Mouse (Mus musculus): ENCODE measurements at regions not wholly inside any gene's neighbourhood (a gene's known extent, or its start where the extent isn't known, plus 50 kb on each side); places are given as distances from the start of the nearest gene placed in this dataset.

DNA sequence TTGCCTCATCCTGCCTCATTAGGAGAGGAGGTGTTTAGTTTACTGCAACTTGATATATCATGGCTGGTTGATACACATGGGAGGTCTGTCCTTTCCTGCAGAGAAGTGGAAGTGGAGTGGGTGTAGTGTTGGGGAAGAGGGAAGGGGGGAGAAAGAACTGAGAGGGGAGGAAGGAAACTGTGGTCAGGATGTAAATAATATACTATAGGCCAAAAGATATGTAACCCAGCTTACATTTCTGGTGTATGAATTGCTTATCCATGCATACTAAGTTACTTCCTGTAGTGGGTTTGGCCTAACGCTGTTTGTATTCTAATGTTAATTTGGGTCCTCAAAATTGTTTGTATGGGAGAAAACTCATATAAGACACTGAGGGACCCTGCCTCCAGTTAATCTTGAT lies 289.6 kb downstream of the Cetn3 start:
- no peak for ATAC-seq
- Histone ChIP-seq H3K27ac (ENCODE audit: low read depth, low read length) (no peak overlapping the region), H3K4me1 (ENCODE audit: insufficient read depth) (no peaks in the 10 kb centered on the region), H3K9me3 (ENCODE audit: low read length) (no peaks in the 10 kb centered on the region), H3K4me3 (ENCODE audit: low read depth, low read length) (no peak overlapping the region), H3K27me3 (ENCODE audit: insufficient read depth, low read length) (no peaks in the 10 kb centered on the region), H3K4me2 (ENCODE audit: low read depth) (no peak overlapping the region), H3K36me3 (ENCODE audit: insufficient read depth) (no peaks in the 10 kb centered on the region), H3K9ac (no peak overlapping the region)
- 86% methylated on average over 1 of the region's 1 CpGs for WGBS
- no peak for TF ChIP-seq CTCF (IDR thresholded peaks at IDR 0.05; ENCODE audit: low read depth)
- DNase-seq = no peak

DNA sequence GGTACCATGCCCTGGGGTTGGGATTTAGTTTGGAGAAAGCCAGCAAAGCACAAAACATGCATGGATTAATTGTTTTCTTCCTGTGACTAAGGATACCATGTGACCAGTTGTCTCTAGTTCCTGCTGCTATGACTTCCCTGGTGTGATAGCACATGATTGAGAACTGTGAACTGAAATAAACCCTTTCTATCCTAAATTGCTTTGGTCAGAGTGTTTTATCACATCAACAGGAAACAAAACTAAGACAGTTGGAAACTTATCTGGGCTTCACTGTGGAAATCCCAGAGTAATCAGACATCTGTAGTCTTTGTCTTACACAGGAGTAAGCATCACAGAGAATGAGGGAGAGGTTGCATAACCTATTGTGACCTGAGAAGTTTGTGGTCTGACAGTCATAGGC lies 290.5 kb downstream of the Cetn3 start:
- Histone ChIP-seq H3K36me3 (ENCODE audit: insufficient read depth) (no peaks in the 10 kb centered on the region), H3K9ac (no peak overlapping the region), H3K4me2 (ENCODE audit: low read depth) (no peak overlapping the region), H3K9me3 (ENCODE audit: low read length) (no peaks in the 10 kb centered on the region), H3K4me1 (ENCODE audit: insufficient read depth) (no peaks in the 10 kb centered on the region), H3K27me3 (ENCODE audit: insufficient read depth, low read length) (no peaks in the 10 kb centered on the region), H3K27ac (ENCODE audit: low read depth, low read length) (no peak overlapping the region), H3K4me3 (ENCODE audit: low read depth, low read length) (no peak overlapping the region)
- no peak for ATAC-seq
- no peak for TF ChIP-seq CTCF (IDR thresholded peaks at IDR 0.05; ENCODE audit: low read depth)
- no peak for DNase-seq

DNA sequence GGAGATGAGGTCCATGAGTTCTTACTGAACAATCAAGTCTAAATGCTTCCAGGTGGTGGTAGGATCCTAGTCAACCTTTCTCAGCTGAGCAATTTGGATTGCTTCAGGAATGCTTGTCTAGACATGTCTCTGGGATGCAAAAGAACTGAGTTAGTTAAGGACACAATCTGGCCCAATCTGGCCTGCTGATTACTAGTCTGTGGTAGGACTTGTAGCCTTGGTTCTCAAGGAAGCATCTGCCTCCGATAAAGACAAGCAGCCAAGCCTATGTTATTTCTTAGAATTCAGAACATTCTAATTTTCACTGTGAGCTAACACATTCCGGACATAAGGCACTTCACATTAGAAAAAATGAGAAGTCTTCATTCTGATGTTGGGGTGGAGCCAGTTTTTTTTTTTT lies 298.5 kb downstream of the Cetn3 start:
- no peak for TF ChIP-seq CTCF (IDR thresholded peaks at IDR 0.05; ENCODE audit: low read depth)
- no peaks in the 10 kb centered on the region for H3K36me3 ChIP-seq (ENCODE audit: insufficient read depth)
- peak; percentile 38 for DNase-seq
- H3K9ac ChIP-seq = no peak overlapping the region
- H3K27me3 ChIP-seq (ENCODE audit: insufficient read depth, low read length) = no peaks in the 10 kb centered on the region
- WGBS = 74% methylated on average over 2 of the region's 2 CpGs
- no peak overlapping the region for H3K4me2 ChIP-seq (ENCODE audit: low read depth)
- H3K27ac ChIP-seq (ENCODE audit: low read depth, low read length) = no peak overlapping the region
- H3K4me3 ChIP-seq (ENCODE audit: low read depth, low read length) = no peak overlapping the region
- no peaks in the 10 kb centered on the region for H3K9me3 ChIP-seq (ENCODE audit: low read length)
- ATAC-seq = peak; percentile 69
- H3K4me1 ChIP-seq (ENCODE audit: insufficient read depth) = no peaks in the 10 kb centered on the region

DNA sequence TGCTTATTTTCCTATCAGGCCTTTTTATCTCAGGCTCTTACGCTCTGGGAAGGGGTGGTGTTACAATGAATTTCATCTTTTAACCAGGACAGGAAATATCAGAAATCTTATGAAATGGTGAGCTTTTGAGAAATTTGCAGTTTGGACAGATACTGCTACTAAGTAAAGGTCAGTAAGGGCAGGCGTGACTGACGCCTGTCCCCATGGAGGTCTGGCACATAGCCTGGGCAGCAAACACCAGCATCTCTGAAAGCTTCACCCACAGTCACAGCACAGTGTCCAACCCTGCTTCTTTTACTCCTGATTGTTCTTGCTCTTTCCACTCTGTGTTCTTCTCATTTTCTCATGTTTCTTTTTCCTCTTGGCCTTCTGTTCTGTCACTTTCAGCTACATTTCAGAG lies 304.8 kb downstream of the Cetn3 start:
- no peak for TF ChIP-seq CTCF (IDR thresholded peaks at IDR 0.05; ENCODE audit: low read depth)
- ATAC-seq = no peak
- WGBS = 76% methylated on average over 3 of the region's 3 CpGs
- no peaks in the 10 kb centered on the region for H3K4me1 ChIP-seq (ENCODE audit: insufficient read depth)
- H3K27me3 ChIP-seq (ENCODE audit: insufficient read depth, low read length) = no peaks in the 10 kb centered on the region
- no peaks in the 10 kb centered on the region for H3K36me3 ChIP-seq (ENCODE audit: insufficient read depth)
- no peak overlapping the region for H3K9ac ChIP-seq
- no peak overlapping the region for H3K27ac ChIP-seq (ENCODE audit: low read depth, low read length)
- no peak for DNase-seq
- no peak overlapping the region for H3K4me2 ChIP-seq (ENCODE audit: low read depth)
- no peak overlapping the region for H3K4me3 ChIP-seq (ENCODE audit: low read depth, low read length)
- H3K9me3 ChIP-seq (ENCODE audit: low read length) = no peaks in the 10 kb centered on the region

DNA sequence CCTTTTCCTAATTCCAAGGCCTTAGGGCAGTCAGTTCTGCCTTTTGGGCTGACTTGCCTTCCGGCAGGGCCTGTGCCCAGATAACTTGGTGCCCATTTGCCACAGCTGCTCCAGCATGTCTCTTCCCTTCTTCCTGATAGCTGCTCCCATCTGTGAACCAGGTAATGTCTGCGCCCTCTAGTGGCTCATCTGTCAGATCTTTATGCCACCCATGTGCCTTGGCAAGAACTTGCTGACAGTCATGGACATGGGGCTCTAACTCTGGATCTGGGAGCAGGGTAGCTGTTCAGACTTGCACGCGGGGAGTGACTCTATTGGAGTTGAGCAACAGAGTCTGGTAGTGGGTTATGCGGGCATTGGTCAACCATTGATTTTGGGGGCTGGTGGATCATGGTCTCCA lies 309.3 kb downstream of the Cetn3 start:
- Histone ChIP-seq H3K4me2 (ENCODE audit: low read depth) (no peak overlapping the region), H3K9ac (no peak overlapping the region), H3K4me3 (ENCODE audit: low read depth, low read length) (no peak overlapping the region), H3K27me3 (ENCODE audit: insufficient read depth, low read length) (no peaks in the 10 kb centered on the region), H3K27ac (ENCODE audit: low read depth, low read length) (no peak overlapping the region), H3K36me3 (ENCODE audit: insufficient read depth) (no peaks in the 10 kb centered on the region), H3K9me3 (ENCODE audit: low read length) (no peaks in the 10 kb centered on the region), H3K4me1 (ENCODE audit: insufficient read depth) (no peaks in the 10 kb centered on the region)
- no peak for DNase-seq
- ATAC-seq = no peak
- WGBS = 81% methylated on average over 5 of the region's 5 CpGs
- peak; percentile 37; the same call in 1 of the 2 replicates for TF ChIP-seq CTCF (IDR thresholded peaks at IDR 0.05; ENCODE audit: low read depth)

DNA sequence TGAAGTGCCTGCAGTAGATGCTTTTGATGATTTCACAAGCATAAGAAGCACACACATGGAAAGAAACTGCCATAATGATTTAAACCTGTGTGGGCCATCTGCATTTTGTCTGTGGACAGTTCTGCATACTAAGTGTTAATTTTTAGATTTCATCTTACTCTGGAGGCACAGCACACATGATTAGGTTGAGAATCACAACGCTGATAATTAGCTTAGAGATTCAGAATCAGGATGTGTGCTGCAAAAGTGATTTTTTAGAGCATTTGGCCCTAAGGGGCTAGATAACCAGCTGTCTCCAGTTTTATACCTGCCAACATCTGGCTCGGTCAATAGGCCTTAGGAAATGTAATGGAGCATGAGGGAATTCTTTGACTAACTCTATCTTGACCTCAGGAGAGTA lies 323.2 kb downstream of the Cetn3 start:
- Histone ChIP-seq H3K9me3 (ENCODE audit: low read length) (no peaks in the 10 kb centered on the region), H3K4me2 (ENCODE audit: low read depth) (no peak overlapping the region), H3K4me1 (ENCODE audit: insufficient read depth) (no peaks in the 10 kb centered on the region), H3K27me3 (ENCODE audit: insufficient read depth, low read length) (no peaks in the 10 kb centered on the region), H3K4me3 (ENCODE audit: low read depth, low read length) (no peak overlapping the region), H3K9ac (no peak overlapping the region), H3K27ac (ENCODE audit: low read depth, low read length) (no peak overlapping the region), H3K36me3 (ENCODE audit: insufficient read depth) (no peaks in the 10 kb centered on the region)
- 80% methylated on average over 2 of the region's 2 CpGs for WGBS
- no peak for TF ChIP-seq CTCF (IDR thresholded peaks at IDR 0.05; ENCODE audit: low read depth)
- no peak for DNase-seq
- no peak for ATAC-seq

DNA sequence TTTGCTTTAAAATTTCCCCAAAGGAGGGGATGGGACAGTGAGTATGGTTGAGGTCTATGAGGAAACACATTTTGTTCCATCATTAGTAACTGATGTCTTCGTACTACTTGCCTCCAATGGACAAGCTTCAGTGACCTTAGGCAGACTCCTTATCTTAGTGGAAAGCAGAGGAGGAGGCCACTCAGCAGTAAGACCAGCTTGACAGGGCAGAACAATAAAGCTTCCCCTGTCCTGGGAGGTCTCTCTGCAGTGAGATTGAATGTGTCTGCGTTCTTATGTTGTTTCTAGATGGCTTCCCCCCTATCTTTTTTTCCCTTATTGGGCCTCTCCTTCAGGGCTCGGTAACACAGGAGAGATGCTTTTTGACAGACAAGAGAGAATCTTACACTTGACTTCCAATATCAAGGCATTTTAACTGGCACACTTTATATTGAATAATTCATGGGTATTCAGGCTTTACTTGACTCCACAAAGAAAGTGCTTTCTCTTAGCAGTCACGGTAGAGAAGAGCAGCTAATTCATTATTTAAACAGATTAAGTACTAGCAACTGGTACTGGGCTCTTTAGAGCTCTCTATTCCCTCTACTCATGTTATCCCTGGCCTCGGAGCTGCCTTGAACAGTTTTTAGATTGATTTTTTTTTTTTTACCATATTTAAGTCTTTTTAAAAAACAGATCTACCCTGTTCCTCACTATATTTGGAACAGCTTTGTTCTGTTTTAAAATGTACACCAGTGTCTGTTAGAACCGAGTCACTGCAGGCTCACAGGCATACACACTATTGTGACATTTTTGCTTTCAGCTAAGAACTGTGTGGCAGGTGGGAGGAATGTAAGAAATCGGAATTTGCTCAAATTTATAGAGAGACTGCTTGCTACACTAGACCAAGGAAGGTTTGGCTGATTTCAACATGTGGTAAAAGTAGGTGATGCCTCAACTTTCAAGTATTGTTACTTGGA lies 347.2 kb downstream of the Cetn3 start:
- DNase-seq = peak; percentile 32
- Histone ChIP-seq H3K9me3 (ENCODE audit: low read length) (no peaks in the 10 kb centered on the region), H3K27ac (ENCODE audit: low read depth, low read length) (peak overlapping the region; percentile 57), H3K27me3 (ENCODE audit: insufficient read depth, low read length) (no peaks in the 10 kb centered on the region), H3K4me3 (ENCODE audit: low read depth, low read length) (no peak overlapping the region), H3K4me2 (ENCODE audit: low read depth) (no peak overlapping the region), H3K4me1 (ENCODE audit: insufficient read depth) (no peaks in the 10 kb centered on the region), H3K36me3 (ENCODE audit: insufficient read depth) (no peaks in the 10 kb centered on the region), H3K9ac (no peak overlapping the region)
- 36% methylated on average over 7 of the region's 7 CpGs for WGBS
- TF ChIP-seq CTCF (IDR thresholded peaks at IDR 0.05; ENCODE audit: low read depth) = no peak
- peak; percentile 81 for ATAC-seq

Data from forebrain, postnatal 0 days (tissue).